Comparison of ENCODE assay signal across 17 mouse cellular contexts in genomic region chr2:109734666-109735065, GRCm38 (mm10).
DNase-seq lines count a peak whose midpoint lies in the region; ATAC-seq lines count a peak whose summit lies in the region.
"Had no signal": no experiment of that assay in that cellular context is flagged by ENCODE, and none has a peak within 500 bp of the region (broad histone marks: within the 10 kb centered on the region; RNA-seq: fewer than 3 reads in every experiment).

No protein-coding gene starts in this region.

- peak; percentile 12 to 37 for DNase-seq in kidney, postnatal 4 days
- DNase-seq in retina, embryonic 14.5 days (ENCODE audit: low spot score) = no peak
- DNase-seq in natural killer cell, adult 2 months (ENCODE audit: low spot score in 2 of 2) = no peak
- DNase-seq in left cerebral cortex, adult 11 months (ENCODE audit: low spot score) = no peak
- DNase-seq: adrenal gland, postnatal 25 days; cerebellum, adult 8-10 months; forebrain, postnatal 0 days; layer of hippocampus, postnatal 36 days; lung, adult 18-20 months had no signal

- H3K4me3 ChIP-seq in neural tube, embryonic 12.5 days = no peak overlapping the region
- no peak overlapping the region for H3K4me3 ChIP-seq in neural tube, embryonic 15.5 days (replicated peaks)
- no peak overlapping the region for H3K4me3 ChIP-seq in kidney, embryonic 14.5 days (ENCODE audit: low read length)
- H3K4me3 ChIP-seq: embryonic facial prominence, embryonic 13.5 days; heart, embryonic 10.5 days; hindbrain, embryonic 13.5 days had no signal

- no peak overlapping the region for H3K9ac ChIP-seq in neural tube, embryonic 12.5 days
- no peak overlapping the region for H3K9ac ChIP-seq in neural tube, embryonic 15.5 days (replicated peaks)
- no peak overlapping the region for H3K9ac ChIP-seq in kidney, embryonic 14.5 days (ENCODE audit: low read depth, low read length)
- H3K9ac ChIP-seq: embryonic facial prominence, embryonic 13.5 days; forebrain, postnatal 0 days; hindbrain, embryonic 13.5 days had no signal

- 0 out of 2 replicates have a peak, but pooled peaks have one; percentile 15 for ATAC-seq in neural tube, embryonic 12.5 days (ENCODE audit: low FRiP score, low read depth)
- ATAC-seq in neural tube, embryonic 15.5 days (ENCODE audit: low FRiP score) = no peak
- peak; percentile 90 for ATAC-seq in kidney, embryonic 14.5 days (ENCODE audit: low FRiP score, low TSS enrichment)
- ATAC-seq: forebrain, postnatal 0 days had no signal

- H3K27ac ChIP-seq in neural tube, embryonic 12.5 days = no peak overlapping the region
- H3K27ac ChIP-seq in neural tube, embryonic 15.5 days (replicated peaks) = no peak overlapping the region
- H3K27ac ChIP-seq in kidney, embryonic 14.5 days (ENCODE audit: low read depth, low read length) = no peak overlapping the region
- H3K27ac ChIP-seq: embryonic facial prominence, embryonic 13.5 days; heart, embryonic 10.5 days; hindbrain, embryonic 13.5 days; macrophage had no signal

- H3K36me3 ChIP-seq in neural tube, embryonic 12.5 days = no peaks in the 10 kb centered on the region
- no peaks in the 10 kb centered on the region for H3K36me3 ChIP-seq in neural tube, embryonic 15.5 days
- H3K36me3 ChIP-seq in kidney, embryonic 14.5 days (ENCODE audit: control insufficient read depth, insufficient read depth, low read length) = no peaks in the 10 kb centered on the region
- H3K36me3 ChIP-seq: embryonic facial prominence, embryonic 13.5 days; heart, embryonic 10.5 days; hindbrain, embryonic 13.5 days had no signal

- WGBS in neural tube, embryonic 12.5 days = 86% methylated on average over 6 of the region's 6 CpGs
- 88% methylated on average over 6 of the region's 6 CpGs for WGBS in neural tube, embryonic 15.5 days
- WGBS in kidney, embryonic 14.5 days = 73% methylated on average over 6 of the region's 6 CpGs

- H3K27me3 ChIP-seq in neural tube, embryonic 12.5 days (replicated peaks) = no peaks in the 10 kb centered on the region
- H3K27me3 ChIP-seq in neural tube, embryonic 15.5 days (replicated peaks) = no peaks in the 10 kb centered on the region
- no peaks in the 10 kb centered on the region for H3K27me3 ChIP-seq in kidney, embryonic 14.5 days (ENCODE audit: control insufficient read depth, insufficient read depth, low read length)
- H3K27me3 ChIP-seq: embryonic facial prominence, embryonic 13.5 days; hindbrain, embryonic 13.5 days had no signal

- H3K9me3 ChIP-seq in neural tube, embryonic 12.5 days = no peaks in the 10 kb centered on the region
- H3K9me3 ChIP-seq in neural tube, embryonic 15.5 days (replicated peaks) = no peaks in the 10 kb centered on the region
- H3K9me3 ChIP-seq in kidney, embryonic 14.5 days (ENCODE audit: control insufficient read depth, low read length) = no peaks in the 10 kb centered on the region
- H3K9me3 ChIP-seq: embryonic facial prominence, embryonic 13.5 days; heart, embryonic 10.5 days; hindbrain, embryonic 13.5 days had no signal

- no peak overlapping the region for H3K4me2 ChIP-seq in neural tube, embryonic 12.5 days (replicated peaks)
- H3K4me2 ChIP-seq in neural tube, embryonic 15.5 days = no peak overlapping the region
- H3K4me2 ChIP-seq in kidney, embryonic 14.5 days (replicated peaks; ENCODE audit: low read depth, low read length) = no peak overlapping the region
- H3K4me2 ChIP-seq: embryonic facial prominence, embryonic 13.5 days; hindbrain, embryonic 13.5 days; midbrain, embryonic 11.5 days had no signal

- H3K4me1 ChIP-seq in neural tube, embryonic 12.5 days = no peaks in the 10 kb centered on the region
- H3K4me1 ChIP-seq in neural tube, embryonic 15.5 days = no peaks in the 10 kb centered on the region
- H3K4me1 ChIP-seq in kidney, embryonic 14.5 days (ENCODE audit: control insufficient read depth, insufficient read depth, low read length) = no peaks in the 10 kb centered on the region
- H3K4me1 ChIP-seq: hindbrain, embryonic 13.5 days had no signal

Comparison
In these comparisons a context has a peak if more than half of its experiments do, and no peak if none do; other contexts are left out.
1. DNase-seq: peak in kidney, postnatal 4 days (2 of 2); none in retina, embryonic 14.5 days (single experiment), natural killer cell, adult 2 months (0 of 2) and left cerebral cortex, adult 11 months (single experiment).